Mouse (Mus musculus) large intestine, adult 2 months (tissue): Measurements from ENCODE around the gene Gm20403. TPM values are rescaled to one million over a fixed set of nuclear protein-coding genes. Genes with fewer than 3 reads are reported as not detected.
"Not testable (repeated sequence)": the region's sequence is repeated elsewhere in the genome, so short reads cannot be mapped to it uniquely, and the experiment has no call there.

Source experiments
- DNase-seq: peaks from one replicate; pipeline ENCODE4 v3.0.0-alpha.2; 2012; ENCODE audit warnings: low read depth, low spot score
- WGBS: fragments of 180-500 bp; shearing (Covaris S2); methylation state at CpG from one replicate; pipeline ENCODE4 v1.1.7; 2018; 5-methylcytosine and 5-hydroxymethylcytosine counted together
- polyA plus RNA-seq: library from polyadenylated mRNA; depleted of rRNA; stranded (reverse); fragments of >200 nt; gene quantifications from 2 replicates; pipeline ENCODE4 v1.2.3, GENCODE M21; 2012; rRNA removed

The Gm20403 gene
- polyA plus RNA-seq, 1 experiment = not detected

DNA sequence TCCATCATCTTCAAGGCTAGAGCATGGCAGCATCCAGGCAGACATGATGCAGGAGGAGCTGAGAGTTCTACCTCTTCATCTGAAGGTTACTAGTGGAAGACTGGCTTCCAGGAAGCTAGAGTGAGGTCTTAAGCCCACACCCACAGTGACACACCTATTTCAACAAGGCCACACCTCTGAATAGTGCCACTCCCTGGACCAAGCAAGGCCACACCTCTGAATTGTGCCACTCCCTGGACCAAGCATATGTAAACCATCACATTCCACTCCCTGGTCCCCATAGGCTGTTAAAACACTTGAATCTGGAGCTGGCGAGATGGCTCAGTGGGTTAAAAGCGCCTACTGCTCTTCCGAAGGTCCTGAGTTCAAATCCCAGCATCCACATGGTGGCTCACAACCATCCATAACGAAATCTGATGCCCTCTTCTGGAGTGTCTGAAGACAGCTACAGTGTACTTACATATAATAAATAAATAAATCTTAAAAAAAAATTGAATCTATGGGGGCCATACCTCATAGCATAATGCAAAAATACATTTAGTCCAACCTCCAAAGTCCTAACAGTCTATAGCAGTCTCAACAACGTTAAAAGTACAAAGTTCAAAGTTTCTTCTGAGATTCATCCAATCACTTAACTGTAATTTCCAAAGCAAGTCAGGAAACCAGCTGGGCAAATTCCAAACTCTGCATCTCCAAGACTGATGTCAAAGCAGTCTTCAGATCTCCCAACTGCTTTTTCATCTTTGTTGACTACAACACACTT, 48.6 kb downstream of the Gm20403 start:
- 78% methylated on average over 5 of the region's 5 CpGs for WGBS
- DNase-seq = not testable (repeated sequence)

Other genes with a start within 250 kb of the Gm20403 start
- 20.7 and 26.0 TPM in 2 replicates for gene Snx6, start 190.8 kb downstream of the Gm20403 start, polyA plus RNA-seq
- 13.0 and 21.7 TPM in 2 replicates for gene Cfl2, start 123.7 kb downstream of the Gm20403 start, polyA plus RNA-seq
- 4.4 and 6.4 TPM in 2 replicates for gene Baz1a, start 27.8 kb upstream of the Gm20403 start, polyA plus RNA-seq
- 7.0 and 8.2 TPM in 2 replicates for gene 2700097O09Rik, start 93.6 kb upstream of the Gm20403 start, polyA plus RNA-seq
- gene Srp54a, start 93.7 kb upstream of the Gm20403 start, polyA plus RNA-seq = 7.8 and 13.0 TPM in 2 replicates
- 4.1 and 4.9 TPM in 2 replicates for gene Fam177a, start 137.9 kb upstream of the Gm20403 start, polyA plus RNA-seq
- gene Srp54b, start 168.6 kb upstream of the Gm20403 start, polyA plus RNA-seq = 10.5 and 13.8 TPM in 2 replicates
- not detected in 2 replicates for gene 1700047I17Rik2, start 213.1 kb upstream of the Gm20403 start, polyA plus RNA-seq
- gene Srp54c, start 243.6 kb upstream of the Gm20403 start, polyA plus RNA-seq = 6.6 and 7.2 TPM in 2 replicates